Mouse (Mus musculus) fat pad, adult 2 months (tissue): ENCODE measurements around the gene Parp6.

Experiments
- DNase-seq: peaks from one replicate; pipeline ENCODE4 v3.0.0-alpha.2; 2011; ENCODE audit warnings: low read depth, low spot score; ENCODE audit errors: extremely low read depth

Parp6 gene

GRCm38 (mm10) chr9:59679678-59680533 lies 62.8 kb downstream of the Parp6 start, which contains the start of gene Gramd2:
Gene Gramd2 (plus strand): TSS chr9:59680144.
- DNase-seq: no peak

- no peak for DNase-seq
These were observed 63.4 kb downstream of the Parp6 start for GRCm38 (mm10) chr9:59680534-59680875.

GRCm38 (mm10) chr9:59684020-59684419 lies 66.9 kb downstream of the Parp6 start:
- DNase-seq: no peak

GRCm38 (mm10) chr9:59687416-59688046 lies 70.4 kb downstream of the Parp6 start:
- peak; percentile 51 for DNase-seq

- no peak for DNase-seq
These were observed 74.6 kb downstream of the Parp6 start for GRCm38 (mm10) chr9:59691635-59692094.

- DNase-seq: no peak
These were observed 75.1 kb downstream of the Parp6 start for GRCm38 (mm10) chr9:59692145-59692544.

- DNase-seq: no peak
These were observed 77.7 kb downstream of the Parp6 start for GRCm38 (mm10) chr9:59694571-59695450.

GRCm38 (mm10) chr9:59695451-59695813 lies 78.3 kb downstream of the Parp6 start:
- no peak for DNase-seq

GRCm38 (mm10) chr9:59696381-59696780 lies 79.3 kb downstream of the Parp6 start:
- DNase-seq: no peak
